Mouse (Mus musculus): ENCODE measurements around the gene Usp48.

DNA sequence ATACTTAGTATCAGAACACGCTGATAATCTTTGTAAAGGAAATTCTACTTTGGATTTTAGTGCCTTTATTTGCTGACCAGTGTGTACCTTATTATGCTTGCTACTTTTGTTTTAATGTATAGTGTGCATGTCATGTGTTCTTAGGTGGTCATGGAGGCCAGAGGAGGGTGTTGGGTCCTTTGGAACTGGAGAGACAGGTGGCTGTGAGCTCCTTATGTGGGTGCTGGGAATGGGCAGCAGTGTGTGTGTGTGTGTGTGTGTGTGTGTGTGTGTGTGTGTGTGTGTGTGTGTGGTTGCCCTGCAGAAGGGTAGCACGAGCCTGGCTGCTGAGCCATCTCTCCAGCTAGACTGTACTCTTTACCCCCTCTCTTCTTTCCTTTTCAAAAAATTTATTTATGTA, 13.5 kb downstream of the Usp48 start:
- TF ChIP-seq SIN3A (IDR thresholded peaks at IDR 0.05; ENCODE audit: low read length) (no peak), POLR2A (IDR thresholded peaks at IDR 0.05; ENCODE audit: low read depth, low read length) (no peak), CHD1 (IDR thresholded peaks at IDR 0.05; ENCODE audit: low read depth, low read length) (no peak), MYC (IDR thresholded peaks at IDR 0.05; ENCODE audit: low read depth, low read length) (no peak), TCF12 (IDR thresholded peaks at IDR 0.05; ENCODE audit: low read depth, low read length) (no peak), USF1 (IDR thresholded peaks at IDR 0.05; ENCODE audit: low read depth, low read length) (no peak), CTCF (conservative IDR thresholded peaks at IDR 0.05 in 1 of 2, IDR thresholded peaks at IDR 0.05 in 1 of 2; ENCODE audit: low read depth in 2 of 2, low read length in 2 of 2) (no peak), MAZ (IDR thresholded peaks at IDR 0.05; ENCODE audit: low read depth, low read length) (no peak), EP300 (IDR thresholded peaks at IDR 0.05; ENCODE audit: low read length) (no peak), JUND (conservative IDR thresholded peaks at IDR 0.05; ENCODE audit: low read depth, low read length) (no peak), GABPA (IDR thresholded peaks at IDR 0.05; ENCODE audit: insufficient replicate concordance, low read depth, low read length) (no peak), HCFC1 (IDR thresholded peaks at IDR 0.05; ENCODE audit: low read depth, low read length) (no peak), SMC3 (IDR thresholded peaks at IDR 0.05; ENCODE audit: low read depth, low read length) (no peak)
